Mouse (Mus musculus) gastrocnemius, adult 2 months (tissue): ENCODE results near the gene Rnf225. TPM values are rescaled to one million over a fixed set of nuclear protein-coding genes. Genes with fewer than 3 reads are reported as not detected.

Source experiments
- DNase-seq: peaks from one replicate; pipeline ENCODE4 v3.0.0; 2022
- H3K27ac ChIP-seq: fragments of 200-600 bp; 2 replicates; pipeline ENCODE4 v1.8.1; 2022; ENCODE audit warnings: mild to moderate bottlenecking
- H3K4me3 ChIP-seq: fragments of 200-600 bp; 2 replicates; pipeline ENCODE4 v1.8.1; 2022; ENCODE audit warnings: mild to moderate bottlenecking, moderate library complexity
- CTCF ChIP-seq: fragments of 200-600 bp; IDR thresholded peaks from 2 replicates; pipeline ENCODE4 v1.8.1; 2022; ENCODE audit warnings: antibody characterized with exemption, mild to moderate bottlenecking, moderate library complexity
- intact Hi-C: fragments of 180-260 bp; cut with DNase I; formaldehyde crosslinking; loops from one replicate; pipeline ENCODE4 v1.15.1; 2025
- total RNA-seq, 2 experiments: library from RNA; stranded (reverse); gene quantifications; 2 replicates each; pipeline ENCODE4 v1.2.3; 2021

Gene Rnf225
- total RNA-seq, 2 experiments from 2014 or later: 0.31 to 0.81 TPM

- H3K4me3 ChIP-seq: peak within 1 kb of the TSS; percentile 87
- DNase-seq: peak; percentile 100
- intact Hi-C loops: loop anchor here (5.0 kb wide), 1 partner anchor 44 kb away; no protein-coding TSS in a partner anchor
- no peak for TF ChIP-seq CTCF
- peak within 1 kb of the TSS; percentile 98 for H3K27ac ChIP-seq
These were observed 50.6 kb downstream of the Rnf225 start, which contains the start of gene Zfp446 for GRCm38 (mm10) chr7:12977682-12978389. Gene Zfp446, plus strand, starts transcription at chr7:12977848.

- Histone ChIP-seq H3K27ac (peak overlapping the region; percentile 98), H3K4me3 (peak overlapping the region; percentile 87)
- no peak for DNase-seq
- intact Hi-C loops: loop anchor here (5.0 kb wide), 1 partner anchor 43 kb away; no protein-coding TSS in a partner anchor
- no peak for TF ChIP-seq CTCF
These were observed 51.9 kb downstream of the Rnf225 start for GRCm38 (mm10) chr7:12978931-12979722.

DNA sequence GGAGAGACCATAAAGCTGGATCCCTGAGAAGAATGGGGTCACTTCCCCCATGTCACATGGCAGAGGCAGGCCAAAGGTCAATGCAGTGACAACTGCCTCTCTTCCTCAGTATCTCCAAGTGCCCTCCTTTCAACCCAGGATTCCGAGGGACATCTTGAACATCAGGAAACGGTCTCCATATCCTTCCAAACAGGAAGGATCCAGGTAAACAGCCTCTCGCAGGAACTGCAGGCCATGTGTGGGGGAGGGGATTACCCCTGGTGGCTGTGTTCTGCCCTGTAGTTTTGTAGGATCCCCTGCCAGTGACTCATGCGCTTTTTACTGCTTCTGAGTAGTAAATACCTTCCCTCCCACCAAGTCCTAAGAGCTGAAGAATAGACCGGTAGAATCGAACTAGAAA lies 52.6 kb downstream of the Rnf225 start:
- TF ChIP-seq CTCF: no peak
- intact Hi-C loops: loop anchor here (5.0 kb wide), 1 partner anchor 43 kb away; no protein-coding TSS in a partner anchor
- H3K4me3 ChIP-seq: no peak overlapping the region
- no peak overlapping the region for H3K27ac ChIP-seq
- DNase-seq: no peak

DNA sequence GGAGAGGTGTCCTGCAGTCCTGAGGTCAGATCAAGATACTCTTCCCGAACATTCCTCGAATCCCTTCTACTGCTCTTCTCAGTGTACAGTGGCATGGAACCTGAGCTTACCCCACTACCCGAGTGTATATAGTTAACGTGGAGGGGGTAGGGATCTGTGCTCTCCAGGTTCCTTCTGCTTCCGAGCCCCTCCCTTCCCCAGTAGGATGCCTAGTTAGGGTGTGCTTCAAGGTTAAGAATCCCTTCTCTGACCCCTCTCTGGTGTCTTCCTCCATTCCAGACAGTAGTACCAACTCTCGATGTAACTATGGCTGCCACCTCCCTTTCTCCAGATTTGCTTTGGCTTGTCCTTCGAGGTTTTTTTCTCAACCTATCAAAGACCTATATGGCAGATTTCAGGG lies 53.1 kb downstream of the Rnf225 start:
- H3K27ac ChIP-seq: no peak overlapping the region
- no peak overlapping the region for H3K4me3 ChIP-seq
- DNase-seq: no peak
- intact Hi-C loops: no loop called here
- TF ChIP-seq CTCF: no peak

Other genes starting within 250 kb of the Rnf225 start
- not detected for gene Vmn2r55, start 242.4 kb upstream of the Rnf225 start, total RNA-seq
- gene Vmn2r56, start 192.4 kb upstream of the Rnf225 start, total RNA-seq: not detected
- under 1 TPM; 0.53 to 0.61 TPM for gene Zscan18, start 123.8 kb upstream of the Rnf225 start, total RNA-seq
- gene Zfp329, start 108.6 kb upstream of the Rnf225 start, total RNA-seq: 1 to 10 TPM; 3.7 to 5.6 TPM
- 10 to 100 TPM; 11.4 to 13.2 TPM for gene Zfp110, start 92.7 kb upstream of the Rnf225 start, total RNA-seq
- gene Zfp128, start 46.2 kb upstream of the Rnf225 start, total RNA-seq: 1 to 10 TPM; 2.2 to 2.3 TPM
- 1 to 10 TPM; 3.7 to 4.4 TPM for gene Zscan22, start 29.6 kb upstream of the Rnf225 start, total RNA-seq
- gene Rps5, start 5.1 kb upstream of the Rnf225 start, total RNA-seq: 100 to 1,000 TPM; 574 to 617 TPM
- 1 to 10 TPM; 1.5 to 2.0 TPM for gene Zfp324, start 38.4 kb downstream of the Rnf225 start, total RNA-seq
- gene Zfp446, start 50.4 kb downstream of the Rnf225 start, total RNA-seq: 1 to 10 TPM; 2.7 TPM
- under 1 TPM in 1 of 2 experiments, not detected in 1; 0.42 TPM for gene Slc27a5, start 70.8 kb downstream of the Rnf225 start, total RNA-seq
- gene Trim28, start 71.7 kb downstream of the Rnf225 start, total RNA-seq: 10 to 100 TPM; 71.3 to 71.5 TPM
- gene Zbtb45, start 82.6 kb downstream of the Rnf225 start, total RNA-seq: 1 to 10 TPM; 3.3 to 4.4 TPM
- gene Chmp2a, start 107.4 kb downstream of the Rnf225 start, total RNA-seq: 100 to 1,000 TPM in 1 of 2 experiments, 10 to 100 TPM in 1; 76.2 to 106 TPM
- gene Ube2m, start 110.9 kb downstream of the Rnf225 start, total RNA-seq: 100 to 1,000 TPM; 136 to 146 TPM
- under 1 TPM; 0.51 to 0.92 TPM for gene Mzf1, start 127.3 kb downstream of the Rnf225 start, total RNA-seq
- gene Vmn1r85, start 167.8 kb downstream of the Rnf225 start, total RNA-seq: not detected
- gene Vmn1r86, start 192.5 kb downstream of the Rnf225 start, total RNA-seq: not detected
- not detected for gene Vmn1r87, start 212.7 kb downstream of the Rnf225 start, total RNA-seq
- under 1 TPM; 0.05 to 0.11 TPM for gene Vmn1r88, start 232.2 kb downstream of the Rnf225 start, total RNA-seq